Mouse (Mus musculus): ENCODE measurements around the gene Tbkbp1. TPM values are rescaled to one million over a fixed set of nuclear protein-coding genes. Genes with fewer than 3 reads are reported as not detected.

Tbkbp1 gene
- total RNA-seq, 2 experiments from 2014 or later, result 13.3 to 16.7 TPM

GRCm38 (mm10) chr11:97131683-97132082, 19.6 kb downstream of the Tbkbp1 start:
- intact Hi-C loops (cut with DNase I), result no loop called here

DNA sequence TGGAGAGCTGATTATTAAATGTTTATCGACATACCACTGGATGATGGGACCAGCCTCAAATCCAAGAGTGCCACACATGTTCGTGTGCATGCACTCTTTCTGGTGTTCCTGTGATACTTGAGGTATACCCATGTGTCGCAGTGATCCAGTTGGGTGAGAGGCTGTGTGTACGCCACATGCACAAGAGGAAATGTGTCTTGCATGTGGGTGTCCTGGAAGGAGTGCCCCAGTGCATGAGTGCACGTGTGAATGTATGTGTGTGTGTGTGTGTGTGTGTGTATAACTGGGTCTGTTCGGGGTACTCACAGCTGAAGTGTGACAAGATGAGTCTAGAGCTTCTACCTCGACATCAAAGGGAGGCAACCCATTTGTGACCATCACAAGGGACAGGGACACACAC, 21.0 kb downstream of the Tbkbp1 start:
- intact Hi-C loops (cut with DNase I), result no loop called here
- DNase-seq (ENCODE audit: low spot score), result no peak

More at GRCm38 (mm10) chr11:97131683-97132082, 19.6 kb downstream of the Tbkbp1 start:
- DNase-seq (ENCODE audit: low spot score), result no peak

GRCm38 (mm10) chr11:97128956-97129355, 22.3 kb downstream of the Tbkbp1 start:
- intact Hi-C loops (cut with DNase I), result no loop called here
- no peak for DNase-seq (ENCODE audit: low spot score)

GRCm38 (mm10) chr11:97127470-97128223, 23.6 kb downstream of the Tbkbp1 start:
- intact Hi-C loops (cut with DNase I), result no loop called here
- DNase-seq (ENCODE audit: low spot score), result no peak

GRCm38 (mm10) chr11:97126645-97127468, 24.4 kb downstream of the Tbkbp1 start:
- no peak for DNase-seq (ENCODE audit: low spot score)
- intact Hi-C loops (cut with DNase I), result no loop called here

DNA sequence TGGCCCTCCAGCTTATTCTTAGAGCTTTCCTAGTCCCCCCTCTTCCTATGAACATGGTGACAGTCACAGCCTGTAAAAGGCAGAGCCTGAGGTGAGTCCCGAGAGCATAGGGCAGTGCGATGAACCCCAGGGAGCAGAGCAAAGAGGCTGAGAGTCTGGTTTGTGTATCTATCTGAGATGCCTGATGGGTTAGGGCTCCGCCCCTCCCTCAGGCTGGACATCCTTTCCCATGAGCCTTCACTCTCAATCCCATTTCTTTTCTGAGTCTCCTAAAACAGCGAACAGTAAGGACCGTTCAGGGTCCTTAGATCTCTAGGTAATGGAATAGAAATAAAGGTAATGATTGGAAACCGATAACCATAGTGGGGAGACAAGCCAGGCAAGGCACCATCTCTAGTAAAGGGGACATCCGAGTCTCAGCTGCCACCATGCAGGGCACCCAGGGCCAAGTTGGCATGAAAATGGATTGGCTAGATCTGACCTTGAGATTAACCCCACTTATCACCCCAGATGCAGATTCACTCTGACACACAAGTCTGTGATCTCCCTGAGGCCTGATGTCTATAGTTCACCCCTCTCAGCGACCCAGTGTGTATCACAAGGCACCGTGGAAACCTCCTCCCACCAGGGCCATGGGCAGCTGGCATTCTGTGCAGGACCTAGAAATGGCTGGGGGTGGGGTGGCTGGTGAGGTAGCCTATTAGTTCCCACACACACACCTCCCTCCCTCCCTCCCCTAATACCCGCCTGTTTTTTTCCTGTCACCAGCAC, 26.8 kb downstream of the Tbkbp1 start:
- intact Hi-C loops (cut with DNase I), result no loop called here
- DNase-seq (ENCODE audit: low spot score), result no peak

- DNase-seq (ENCODE audit: low spot score), result no peak
- intact Hi-C loops (cut with DNase I), result no loop called here
Measured at GRCm38 (mm10) chr11:97123282-97123890, 27.9 kb downstream of the Tbkbp1 start.

DNA sequence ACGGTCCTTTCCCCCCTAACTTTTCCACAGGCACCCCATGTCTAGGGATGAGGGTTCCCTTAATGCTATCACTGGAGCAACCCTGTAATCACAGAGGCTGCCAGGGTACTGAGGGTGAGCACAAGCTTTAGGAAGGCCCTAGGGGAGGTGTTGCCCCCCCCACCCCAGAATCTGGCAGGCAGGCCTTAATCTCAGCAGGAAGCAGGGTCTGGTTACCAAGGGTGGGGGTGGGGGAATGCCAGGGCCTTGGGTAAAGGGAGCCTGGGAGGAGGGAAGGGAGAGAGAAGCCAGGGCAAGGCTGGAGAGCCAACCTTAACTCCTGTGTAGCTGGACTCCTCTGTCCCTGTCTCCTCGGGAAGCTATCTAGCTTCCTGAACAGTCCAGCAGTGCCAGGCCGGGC, 30.7 kb downstream of the Tbkbp1 start:
- intact Hi-C loops (cut with DNase I), result no loop called here
- DNase-seq (ENCODE audit: low spot score), result no peak

- DNase-seq (ENCODE audit: low spot score), result no peak
- intact Hi-C loops (cut with DNase I), result no loop called here
Measured at GRCm38 (mm10) chr11:97120221-97120620, 31.1 kb downstream of the Tbkbp1 start.

- intact Hi-C loops (cut with DNase I), result no loop called here
- no peak for DNase-seq (ENCODE audit: low spot score)
Measured at GRCm38 (mm10) chr11:97115797-97116196, 35.5 kb downstream of the Tbkbp1 start.

DNA sequence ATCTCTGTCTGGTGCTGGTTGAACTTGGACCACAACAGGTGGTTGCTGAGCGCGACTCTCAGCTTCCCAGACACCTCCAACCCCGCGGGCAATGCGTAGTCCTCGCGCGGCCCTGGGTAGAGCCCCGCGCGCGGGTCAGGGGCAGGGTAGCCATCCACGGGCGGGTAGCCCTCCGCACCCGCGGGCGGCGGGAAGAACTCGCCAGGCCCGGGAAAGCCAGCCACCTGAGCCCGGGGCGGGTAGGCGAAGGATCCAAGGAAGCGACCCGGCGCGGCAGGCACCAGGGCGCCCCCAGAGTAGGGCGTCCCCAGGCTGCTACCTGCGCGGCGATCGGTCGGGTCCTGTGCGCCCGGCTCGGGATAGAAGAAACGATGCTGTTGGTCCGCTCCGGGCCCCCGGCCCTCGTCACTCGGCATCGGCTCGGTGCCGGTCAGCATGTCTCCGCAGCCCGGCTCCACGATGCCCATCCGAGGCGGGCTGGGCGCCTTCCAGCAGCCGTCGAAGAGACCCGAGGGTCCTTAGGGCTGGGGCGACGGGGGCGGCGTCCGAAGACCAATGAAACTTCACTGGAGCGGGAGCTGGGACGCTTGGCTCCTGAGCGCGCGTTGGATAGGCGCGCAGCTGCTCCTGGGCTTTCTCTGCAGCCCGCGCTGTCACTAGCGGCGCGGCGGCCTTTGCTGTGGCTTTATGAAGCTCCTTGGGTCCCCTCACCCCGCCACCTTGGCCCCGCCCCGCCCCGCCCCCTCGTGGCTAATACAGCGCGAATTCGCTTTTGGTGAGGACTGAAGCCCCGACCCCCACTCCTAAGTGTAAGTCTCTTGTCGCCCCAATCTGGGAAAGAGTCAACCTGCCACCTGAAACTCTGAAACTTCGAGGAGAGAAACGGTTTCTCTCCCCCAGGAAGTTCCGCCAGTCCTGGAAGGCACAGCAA, 36.4 kb downstream of the Tbkbp1 start, which contains the start of gene Tbx21:
Gene Tbx21 (minus strand): TSS at position 661 of the 931 bp plus-strand sequence.
- DNase-seq (ENCODE audit: low spot score), result no peak
- intact Hi-C loops (cut with DNase I), result no loop called here

GRCm38 (mm10) chr11:97112519-97113125, 38.7 kb downstream of the Tbkbp1 start:
- intact Hi-C loops (cut with DNase I), result no loop called here
- DNase-seq (ENCODE audit: low spot score), result no peak

GRCm38 (mm10) chr11:97108976-97109375, 42.3 kb downstream of the Tbkbp1 start:
- DNase-seq (ENCODE audit: low spot score), result no peak
- intact Hi-C loops (cut with DNase I), result no loop called here

- DNase-seq (ENCODE audit: low spot score), result no peak
- intact Hi-C loops (cut with DNase I), result loop anchor here (5.0 kb wide), 1 partner anchor 43 kb away; no protein-coding TSS in a partner anchor
Measured at GRCm38 (mm10) chr11:97104091-97104483, 47.2 kb downstream of the Tbkbp1 start.

DNA sequence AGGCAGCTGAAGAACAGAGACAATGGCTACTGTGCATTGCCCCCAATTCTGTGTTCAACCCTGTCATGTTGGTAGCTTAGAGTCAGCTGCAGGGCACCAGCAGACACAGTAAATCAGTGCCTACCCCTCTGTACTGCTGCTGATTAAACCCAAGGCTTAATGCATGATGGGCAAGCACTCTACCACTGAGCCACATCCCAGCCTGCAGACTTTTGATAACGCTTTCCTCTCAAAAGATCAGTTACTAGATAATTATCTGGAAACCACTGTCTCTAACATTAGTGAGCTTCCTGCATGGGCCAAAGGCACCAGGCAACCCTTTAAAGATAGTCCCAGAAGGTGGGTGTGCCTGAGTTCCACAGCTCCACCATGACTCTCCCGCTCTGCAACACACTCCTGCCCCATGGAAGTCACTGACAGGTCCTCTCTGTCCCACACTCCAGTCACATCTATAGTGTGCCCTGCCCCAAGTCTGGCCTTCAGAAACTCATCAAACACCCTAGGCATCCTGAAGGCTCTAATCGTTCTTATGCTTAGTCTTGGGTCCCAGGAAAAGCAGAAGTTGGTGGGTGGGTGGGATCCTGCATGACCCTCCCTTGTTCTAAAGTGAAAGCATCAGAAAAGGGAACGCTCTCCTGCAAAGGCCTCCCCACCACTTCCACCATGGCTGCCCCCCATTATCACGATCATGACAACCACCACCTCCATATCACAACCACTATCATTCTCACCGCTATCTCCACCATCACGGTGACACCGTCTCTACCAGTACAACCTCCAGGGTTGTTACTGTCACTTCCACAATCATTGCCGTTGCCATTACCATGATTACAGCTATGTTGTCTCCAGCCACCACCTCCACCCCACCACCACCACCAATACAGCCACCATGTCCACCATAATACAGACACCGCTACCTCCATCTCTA, 47.9 kb downstream of the Tbkbp1 start:
- intact Hi-C loops (cut with DNase I), result loop anchor here (2.0 to 5.0 kb wide), 2 partner anchors 44 to 71 kb away; no protein-coding TSS in a partner anchor
- DNase-seq (ENCODE audit: low spot score), result no peak

DNA sequence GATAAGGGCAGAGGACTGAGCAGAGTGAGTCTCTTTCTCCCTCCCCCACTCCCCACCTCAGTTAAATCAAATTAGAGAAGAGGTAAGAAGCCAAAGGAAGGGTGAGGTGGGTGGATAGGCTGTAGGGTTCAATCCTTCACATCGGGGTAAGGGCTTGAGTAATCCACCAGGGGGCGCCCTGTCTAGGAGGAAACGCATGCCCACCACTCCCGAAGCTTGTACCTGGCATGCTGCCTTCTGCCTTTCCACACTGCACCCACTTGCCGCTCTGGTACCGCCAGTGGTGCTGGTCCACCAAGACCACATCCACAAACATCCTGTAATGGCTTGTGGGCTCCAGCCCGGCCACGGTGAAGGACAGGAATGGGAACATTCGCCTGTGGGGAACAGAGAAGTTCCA, 49.6 kb downstream of the Tbkbp1 start:
- no peak for DNase-seq (ENCODE audit: low spot score)
- intact Hi-C loops (cut with DNase I), result loop anchor here (2.0 to 5.0 kb wide), 2 partner anchors 46 to 73 kb away; no protein-coding TSS in a partner anchor

DNA sequence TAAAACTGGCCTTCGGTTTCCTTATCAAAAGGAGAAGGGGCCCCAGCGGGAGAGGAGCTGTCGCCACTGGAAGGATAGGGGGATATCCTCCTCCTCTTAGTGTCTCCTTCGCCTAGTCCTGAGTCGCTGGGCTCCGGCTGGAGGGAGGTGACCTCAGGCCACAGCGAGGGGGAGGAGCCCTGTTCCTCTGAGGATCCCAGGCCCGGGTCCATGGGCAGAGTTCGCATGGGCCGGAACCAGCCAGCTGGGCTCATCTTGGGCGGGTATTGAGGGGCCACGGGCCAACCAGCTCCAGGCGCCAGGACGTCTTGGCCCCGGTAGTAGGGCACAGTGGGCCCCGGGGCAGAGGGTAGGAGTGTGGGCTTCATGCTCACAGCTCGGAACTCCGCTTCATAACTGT, 52.5 kb downstream of the Tbkbp1 start:
- peak; percentile 40 for DNase-seq (ENCODE audit: low spot score)
- intact Hi-C loops (cut with DNase I), result no loop called here

Measured in heart, postnatal 25 days (tissue).